ENCODE assay signal across 10 mouse cellular contexts in the genomic region with DNA sequence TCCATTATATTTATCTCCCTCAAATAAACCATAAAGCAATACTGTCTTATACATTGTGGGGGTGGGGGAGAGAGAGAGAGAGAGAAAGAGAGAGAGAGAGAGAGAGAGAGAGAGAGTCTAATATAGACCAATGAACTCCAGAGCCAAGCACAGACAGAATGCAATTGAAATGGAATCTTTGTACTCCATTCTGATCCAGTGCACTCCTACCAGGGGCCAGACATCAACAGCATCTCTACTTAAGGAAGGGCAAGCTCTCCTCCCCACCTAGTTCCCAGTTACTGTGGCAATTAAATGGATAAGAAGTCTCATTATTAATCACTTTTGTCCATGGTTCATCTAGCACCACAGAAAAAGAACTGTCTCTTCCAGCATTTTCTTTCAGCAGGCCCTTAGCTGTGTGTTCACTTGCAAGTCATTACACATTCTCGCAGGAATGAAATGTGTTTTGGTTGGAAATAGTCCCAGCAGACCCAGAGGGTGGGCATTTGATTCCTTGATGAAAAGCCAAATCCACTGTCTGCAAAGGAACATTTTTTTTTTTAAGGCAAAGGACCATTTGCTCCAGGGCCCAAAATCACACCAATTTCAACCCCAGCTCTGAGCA.
DNase-seq lines count a peak whose midpoint lies in the region; ATAC-seq and TF ChIP-seq lines count a peak whose summit lies in the region.
"Had no signal": no experiment of that assay in that cellular context is flagged by ENCODE, and none has a peak within 500 bp of the region (broad histone marks: within the 10 kb centered on the region; RNA-seq: fewer than 3 reads in every experiment).

No protein-coding gene starts in this region.

- DNase-seq in frontal cortex, postnatal 10 days (ENCODE audit: low spot score in 2 of 2), result peak; percentile 22 to 27
- no peak for DNase-seq in frontal cortex, postnatal 14 days (ENCODE audit: low spot score in 2 of 2)
- DNase-seq in limb, embryonic 10.5 days (ENCODE audit: low spot score), result no peak
- DNase-seq in Patski (ENCODE audit: low read depth, low spot score), result peak; percentile 87
- no peak for DNase-seq in adrenal gland, postnatal 10 days
- DNase-seq in spleen, postnatal 36 days (ENCODE audit: low spot score in 2 of 2), result no peak
- DNase-seq: kidney, adult 11 months had no signal

- CTCF ChIA-PET in Patski (lab: Charles Lee), result interaction anchor here (1.1 to 3.6 kb wide), 3 partner anchors 9 to 82 kb away, joined by 3 to 14 read pairs (median 5); no protein-coding TSS in a partner anchor

- in situ Hi-C loops in Patski (cut with MboI; ENCODE audit: low pct_unique_long_range_greater_than_20kb), result no loop called here

- 33% methylated on average over 1 of the region's 1 CpGs for WGBS in limb, embryonic 13.5 days
- 84% methylated on average over 1 of the region's 1 CpGs for WGBS in limb, embryonic 10.5 days
- WGBS in hindbrain, embryonic 16.5 days, result 33% methylated on average over 1 of the region's 1 CpGs

- POLR2A ChIA-PET in Patski (lab: Charles Lee), result interaction anchor here (1.0 kb wide), 1 partner anchor 14 kb away, joined by 5 read pairs; no protein-coding TSS in a partner anchor

- no peak overlapping the region for H3K4me3 ChIP-seq in limb, embryonic 13.5 days
- H3K4me3 ChIP-seq in limb, embryonic 10.5 days, result no peak overlapping the region
- H3K4me3 ChIP-seq in hindbrain, embryonic 16.5 days (ENCODE audit: low read length), result no peak overlapping the region

- no peaks in the 10 kb centered on the region for H3K36me3 ChIP-seq in limb, embryonic 13.5 days
- no peaks in the 10 kb centered on the region for H3K36me3 ChIP-seq in limb, embryonic 10.5 days
- no peaks in the 10 kb centered on the region for H3K36me3 ChIP-seq in hindbrain, embryonic 16.5 days (ENCODE audit: control insufficient read depth, insufficient read depth, low read length)

- no peak overlapping the region for H3K9ac ChIP-seq in limb, embryonic 13.5 days
- H3K9ac ChIP-seq in hindbrain, embryonic 16.5 days (ENCODE audit: low read depth, low read length), result no peak overlapping the region

- peaks cover 10% of the 10 kb centered on the region; the same call in 1 of the 2 replicates for H3K4me1 ChIP-seq in limb, embryonic 13.5 days
- no peaks in the 10 kb centered on the region for H3K4me1 ChIP-seq in limb, embryonic 10.5 days
- no peaks in the 10 kb centered on the region for H3K4me1 ChIP-seq in hindbrain, embryonic 16.5 days (ENCODE audit: control insufficient read depth, insufficient read depth, low read depth, low read length)

- no peak overlapping the region for H3K4me2 ChIP-seq in limb, embryonic 13.5 days (replicated peaks)
- H3K4me2 ChIP-seq in hindbrain, embryonic 16.5 days (ENCODE audit: low read length), result no peak overlapping the region

- H3K27me3 ChIP-seq in limb, embryonic 13.5 days, result no peaks in the 10 kb centered on the region
- no peaks in the 10 kb centered on the region for H3K27me3 ChIP-seq in limb, embryonic 10.5 days (ENCODE audit: low read depth, poor library complexity, severe bottlenecking)
- no peaks in the 10 kb centered on the region for H3K27me3 ChIP-seq in Patski
- no peaks in the 10 kb centered on the region for H3K27me3 ChIP-seq in hindbrain, embryonic 16.5 days (replicated peaks; ENCODE audit: control insufficient read depth, insufficient read depth, low read length)

- no peaks in the 10 kb centered on the region for H3K9me3 ChIP-seq in limb, embryonic 13.5 days
- H3K9me3 ChIP-seq in limb, embryonic 10.5 days (replicated peaks), result no peaks in the 10 kb centered on the region
- H3K9me3 ChIP-seq in hindbrain, embryonic 16.5 days (ENCODE audit: control insufficient read depth, low read length), result no peaks in the 10 kb centered on the region

- ATAC-seq in limb, embryonic 13.5 days (ENCODE audit: low FRiP score, low read depth), result no peak
- ATAC-seq in Patski, result peak; percentile 69
- peak; percentile 91 for ATAC-seq in hindbrain, embryonic 16.5 days

- TF ChIP-seq CTCF in Patski (IDR thresholded peaks at IDR 0.05), result no peak

- peak overlapping the region; percentile 67 for H3K27ac ChIP-seq in limb, embryonic 13.5 days
- H3K27ac ChIP-seq in limb, embryonic 10.5 days, result no peak overlapping the region
- no peak overlapping the region for H3K27ac ChIP-seq in hindbrain, embryonic 16.5 days (ENCODE audit: low read depth, low read length)
- H3K27ac ChIP-seq: macrophage had no signal

Comparison
In these comparisons a context has a peak if more than half of its experiments do, and no peak if none do; other contexts are left out.
1. DNase-seq: peak in frontal cortex, postnatal 10 days (2 of 2) and Patski (single experiment); none in frontal cortex, postnatal 14 days (0 of 2), limb, embryonic 10.5 days (single experiment), adrenal gland, postnatal 10 days (single experiment) and spleen, postnatal 36 days (0 of 2).